Mouse (Mus musculus) myocyte (in vitro differentiated cells): ENCODE results near the gene Srsf4.

Source experiments
- MAX ChIP-seq: IDR thresholded peaks from one replicate; pipeline ENCODE4 v1.6.1; 2011; ENCODE audit warnings: low read depth, mild to moderate bottlenecking, control low read depth
- MYOD1 ChIP-seq, 3 experiments: IDR thresholded peaks; one replicate each; pipeline ENCODE4 v1.6.1; 2011; ENCODE audit warnings: control low read depth in 2 of 3, low read depth in 2 of 3, mild to moderate bottlenecking in 2 of 3, moderate library complexity in 1 of 3; ENCODE audit not compliant: insufficient read length in 2 of 3, control insufficient read depth in 1 of 3
- POLR2A ChIP-seq: IDR thresholded peaks from one replicate; pipeline ENCODE4 v1.6.1; 2011; ENCODE audit warnings: low read depth, mild to moderate bottlenecking, control low read depth, moderate library complexity; ENCODE audit not compliant: insufficient read length
- POLR2AphosphoS2 ChIP-seq: IDR thresholded peaks from one replicate; pipeline ENCODE4 v1.6.1; 2011; ENCODE audit warnings: low read depth, control low read depth; ENCODE audit not compliant: insufficient read length
- TCF12 ChIP-seq: IDR thresholded peaks from one replicate; pipeline ENCODE4 v1.6.1; 2011; ENCODE audit warnings: mild to moderate bottlenecking, control low read depth; ENCODE audit not compliant: poor library complexity, insufficient read depth, severe bottlenecking

GRCm38 (mm10) chr4:131906423-131906822 is 33.0 kb downstream of the Srsf4 start:
- TF ChIP-seq POLR2A, result no peak
- no peak for TF ChIP-seq POLR2AphosphoS2
- TF ChIP-seq MYOD1 (IDR thresholded peaks at IDR 0.05; ENCODE audit: control insufficient read depth in 1 of 3, insufficient read length in 2 of 3, low read depth in 2 of 3), result no peak
- no peak for TF ChIP-seq TCF12
- no peak for TF ChIP-seq MAX
